In the genomic region with DNA sequence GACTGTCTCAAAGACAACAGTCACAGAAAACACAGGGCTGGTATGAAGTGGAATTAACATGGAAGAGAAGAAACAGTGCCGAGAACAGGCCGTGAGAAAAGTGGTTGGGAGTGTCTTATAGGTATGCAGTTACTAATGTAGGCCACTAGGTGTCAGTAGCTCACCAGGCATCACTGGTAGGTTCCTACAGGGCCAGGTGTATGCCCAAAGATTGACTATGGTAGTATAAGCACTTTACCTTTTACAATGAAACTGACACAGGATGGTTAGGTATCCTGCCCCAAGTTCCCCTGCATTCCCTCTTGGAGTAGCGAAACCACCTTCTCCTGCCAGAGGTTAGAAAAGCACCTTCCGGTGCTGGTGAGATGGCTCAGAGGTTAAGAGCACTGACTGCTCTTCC, we compare ENCODE assay signal across 7 mouse cellular contexts. TPM values are rescaled to one million over a fixed set of nuclear protein-coding genes. Genes with fewer than 3 reads are reported as not detected.
A peak's percentile ranks its signal among the peaks of the same experiment; 100 is the strongest.
DNase-seq lines count a peak whose midpoint lies in the region; ATAC-seq and TF ChIP-seq lines count a peak whose summit lies in the region.

No protein-coding gene starts in this region.

- intact Hi-C loops in heart, postnatal 14 days (cut with DNase I) = loop anchor here (5.0 kb wide), 1 partner anchor 67 kb away; no protein-coding TSS in a partner anchor

- TF ChIP-seq POLR2A in small intestine, adult 2 months (IDR thresholded peaks at IDR 0.05; ENCODE audit: low read depth, low read length) = no peak

- H3K27me3 ChIP-seq in midbrain, embryonic 10.5 days (ENCODE audit: low read depth, poor library complexity, severe bottlenecking) = no peaks in the 10 kb centered on the region
- H3K27me3 ChIP-seq in midbrain, embryonic 15.5 days (replicated peaks) = no peaks in the 10 kb centered on the region
- no peaks in the 10 kb centered on the region for H3K27me3 ChIP-seq in liver, embryonic 14.5 days (ENCODE audit: control insufficient read depth, insufficient read depth, low read length)
- H3K27me3 ChIP-seq in small intestine, adult 2 months (ENCODE audit: control insufficient read depth, insufficient read depth, low read length) = no peaks in the 10 kb centered on the region

- no peaks in the 10 kb centered on the region for H3K9me3 ChIP-seq in midbrain, embryonic 10.5 days (replicated peaks)
- H3K9me3 ChIP-seq in midbrain, embryonic 15.5 days = no peaks in the 10 kb centered on the region
- no peaks in the 10 kb centered on the region for H3K9me3 ChIP-seq in liver, embryonic 14.5 days (ENCODE audit: control insufficient read depth, low read length)

- no peak overlapping the region for H3K9ac ChIP-seq in midbrain, embryonic 15.5 days
- H3K9ac ChIP-seq in liver, embryonic 14.5 days (replicated peaks) = no peak overlapping the region

- DNase-seq in midbrain, embryonic 10.5 days (ENCODE audit: low spot score) = peak; percentile 20
- DNase-seq in Muller cell, postnatal 12 days (ENCODE audit: inconsistent ontology term) = peak; percentile 27
- peak; percentile 67 for DNase-seq in c-Kit-positive CD71-positive TER-119-positive erythroid progenitor cells, embryonic 14.5 days (ENCODE audit: low spot score)
- peak; percentile 16 to 46 for DNase-seq in heart, postnatal 14 days
- peak; percentile 44 to 56 (median 50) for DNase-seq in liver, embryonic 14.5 days (ENCODE audit: low read depth in 3 of 3, low spot score in 3 of 3)

- H3K27ac ChIP-seq in midbrain, embryonic 10.5 days (replicated peaks) = no peak overlapping the region
- no peak overlapping the region for H3K27ac ChIP-seq in midbrain, embryonic 15.5 days
- H3K27ac ChIP-seq in liver, embryonic 14.5 days = no peak overlapping the region
- H3K27ac ChIP-seq in small intestine, adult 2 months (ENCODE audit: insufficient read depth, low read depth, low read length) = no peak overlapping the region

- no peak for ATAC-seq in midbrain, embryonic 15.5 days (replicated peaks)
- ATAC-seq in liver, embryonic 14.5 days (ENCODE audit: insufficient read depth) = no peak

- H3K36me3 ChIP-seq in midbrain, embryonic 10.5 days = peaks cover 49% of the 10 kb centered on the region
- peaks cover 27% of the 10 kb centered on the region for H3K36me3 ChIP-seq in midbrain, embryonic 15.5 days (replicated peaks)
- H3K36me3 ChIP-seq in liver, embryonic 14.5 days (replicated peaks; ENCODE audit: control insufficient read depth, insufficient read depth, low read depth) = peaks cover 38% of the 10 kb centered on the region
- H3K36me3 ChIP-seq in small intestine, adult 2 months (ENCODE audit: control insufficient read depth, insufficient read depth, low read length) = peaks cover 38% of the 10 kb centered on the region

- TF ChIP-seq CTCF in liver, embryonic 14.5 days (IDR thresholded peaks at IDR 0.05; ENCODE audit: low read depth) = peak; percentile 94
- TF ChIP-seq CTCF in small intestine, adult 2 months (IDR thresholded peaks at IDR 0.05; ENCODE audit: extremely low read depth, insufficient read length, insufficient replicate concordance, low read depth, low read length) = peak; percentile 31; the same call in 1 of the 2 replicates

- no peak overlapping the region for H3K4me3 ChIP-seq in midbrain, embryonic 10.5 days
- no peak overlapping the region for H3K4me3 ChIP-seq in midbrain, embryonic 15.5 days
- no peak overlapping the region for H3K4me3 ChIP-seq in liver, embryonic 14.5 days (ENCODE audit: insufficient read depth in 1 of 2, low read depth in 2 of 2, low read length in 2 of 2)
- H3K4me3 ChIP-seq in small intestine, adult 2 months (ENCODE audit: low read depth, low read length) = no peak overlapping the region

- peaks cover 17% of the 10 kb centered on the region for H3K4me1 ChIP-seq in midbrain, embryonic 10.5 days
- peaks cover 19% of the 10 kb centered on the region for H3K4me1 ChIP-seq in midbrain, embryonic 15.5 days
- peaks cover 3 to 9% of the 10 kb centered on the region in 2 experiments; a peak in 3 of 4 replicates for H3K4me1 ChIP-seq in liver, embryonic 14.5 days (replicated peaks; ENCODE audit: control insufficient read depth in 2 of 2, insufficient read depth in 2 of 2, low read length in 1 of 2)
- peaks cover 12% of the 10 kb centered on the region for H3K4me1 ChIP-seq in small intestine, adult 2 months (ENCODE audit: control insufficient read depth, insufficient read depth, insufficient read length, low read length)

- H3K4me2 ChIP-seq in midbrain, embryonic 15.5 days = no peak overlapping the region
- H3K4me2 ChIP-seq in liver, embryonic 14.5 days (ENCODE audit: low read depth) = no peak overlapping the region

- WGBS in midbrain, embryonic 10.5 days = 80% methylated on average over 4 of the region's 4 CpGs
- WGBS in midbrain, embryonic 15.5 days = 60% methylated on average over 4 of the region's 4 CpGs
- WGBS in liver, embryonic 14.5 days (ENCODE audit: insufficient replicate concordance) = 54% methylated on average over 4 of the region's 4 CpGs
- WGBS in small intestine, adult 2 months = 29% methylated on average over 4 of the region's 4 CpGs

- TF ChIP-seq EP300 in liver, embryonic 14.5 days (IDR thresholded peaks at IDR 0.05; ENCODE audit: low read depth) = no peak

RNA-seq across cellular contexts. Expression of a gene that starts 2.5 kb away (rescaled TPM):
- 757 and 815 TPM in 2 replicates for polyA plus RNA-seq in midbrain, embryonic 10.5 days (2016; fragmentation: Nextera tagmentation; extraction: Ambion mirVana)
- 588 and 603 TPM in 2 replicates for polyA plus RNA-seq in midbrain, embryonic 15.5 days (2015; fragmentation: Nextera tagmentation; extraction: Ambion mirVana)
- 1,000 to 10,000 TPM; 1,455 to 1,530 TPM for total RNA-seq in heart, postnatal 14 days (2021)
- polyA plus RNA-seq in liver, embryonic 14.5 days (2012; rRNA removed) = 32.6 and 58.5 TPM in 2 replicates
- polyA plus RNA-seq in liver, embryonic 14.5 days (2014; fragmentation: Nextera tagmentation; extraction: Ambion mirVana) = 419 and 440 TPM in 2 replicates
- polyA plus RNA-seq in small intestine, adult 2 months (2012; rRNA removed) = 395 and 1,026 TPM in 2 replicates

RNA-seq across cellular contexts. Expression of a gene that starts 32.2 kb away (rescaled TPM):
- 18.9 and 19.2 TPM in 2 replicates for polyA plus RNA-seq in midbrain, embryonic 10.5 days (2016; fragmentation: Nextera tagmentation; extraction: Ambion mirVana)
- 9.2 and 10.7 TPM in 2 replicates for polyA plus RNA-seq in midbrain, embryonic 15.5 days (2015; fragmentation: Nextera tagmentation; extraction: Ambion mirVana)
- 10 to 100 TPM; 10.0 to 12.6 TPM for total RNA-seq in heart, postnatal 14 days (2021)
- polyA plus RNA-seq in liver, embryonic 14.5 days (2012; rRNA removed) = 3.7 and 4.0 TPM in 2 replicates
- 6.9 and 7.9 TPM in 2 replicates for polyA plus RNA-seq in liver, embryonic 14.5 days (2014; fragmentation: Nextera tagmentation; extraction: Ambion mirVana)
- 4.9 and 7.4 TPM in 2 replicates for polyA plus RNA-seq in small intestine, adult 2 months (2012; rRNA removed)

RNA-seq across cellular contexts. Expression of a gene that starts 32.2 kb away (rescaled TPM):
- polyA plus RNA-seq in midbrain, embryonic 10.5 days (2016; fragmentation: Nextera tagmentation; extraction: Ambion mirVana) = 64.7 and 65.7 TPM in 2 replicates
- 81.4 and 85.3 TPM in 2 replicates for polyA plus RNA-seq in midbrain, embryonic 15.5 days (2015; fragmentation: Nextera tagmentation; extraction: Ambion mirVana)
- 10 to 100 TPM; 33.0 to 39.6 TPM for total RNA-seq in heart, postnatal 14 days (2021)
- 11.3 and 11.7 TPM in 2 replicates for polyA plus RNA-seq in liver, embryonic 14.5 days (2012; rRNA removed)
- polyA plus RNA-seq in liver, embryonic 14.5 days (2014; fragmentation: Nextera tagmentation; extraction: Ambion mirVana) = 16.9 and 20.5 TPM in 2 replicates
- polyA plus RNA-seq in small intestine, adult 2 months (2012; rRNA removed) = 15.9 and 19.3 TPM in 2 replicates

RNA-seq across cellular contexts. Expression of a gene that starts 33.6 kb away (rescaled TPM):
- 21.0 and 26.0 TPM in 2 replicates for polyA plus RNA-seq in midbrain, embryonic 10.5 days (2016; fragmentation: Nextera tagmentation; extraction: Ambion mirVana)
- 4.9 and 5.0 TPM in 2 replicates for polyA plus RNA-seq in midbrain, embryonic 15.5 days (2015; fragmentation: Nextera tagmentation; extraction: Ambion mirVana)
- 1 to 10 TPM in 1 of 2 experiments, under 1 TPM in 1; 1.00 to 1.0 TPM for total RNA-seq in heart, postnatal 14 days (2021)
- polyA plus RNA-seq in liver, embryonic 14.5 days (2012; rRNA removed) = 8.7 and 9.4 TPM in 2 replicates
- 10.7 and 13.9 TPM in 2 replicates for polyA plus RNA-seq in liver, embryonic 14.5 days (2014; fragmentation: Nextera tagmentation; extraction: Ambion mirVana)
- 0.72 and 1.0 TPM in 2 replicates for polyA plus RNA-seq in small intestine, adult 2 months (2012; rRNA removed)

RNA-seq across cellular contexts. Expression of a gene that starts 33.6 kb away (rescaled TPM):
- polyA plus RNA-seq in midbrain, embryonic 10.5 days (2016; fragmentation: Nextera tagmentation; extraction: Ambion mirVana) = 130 and 143 TPM in 2 replicates
- 166 and 173 TPM in 2 replicates for polyA plus RNA-seq in midbrain, embryonic 15.5 days (2015; fragmentation: Nextera tagmentation; extraction: Ambion mirVana)
- 10 to 100 TPM; 30.3 to 32.3 TPM for total RNA-seq in heart, postnatal 14 days (2021)
- polyA plus RNA-seq in liver, embryonic 14.5 days (2012; rRNA removed) = 29.6 and 32.6 TPM in 2 replicates
- 38.5 and 39.0 TPM in 2 replicates for polyA plus RNA-seq in liver, embryonic 14.5 days (2014; fragmentation: Nextera tagmentation; extraction: Ambion mirVana)
- 37.2 and 54.3 TPM in 2 replicates for polyA plus RNA-seq in small intestine, adult 2 months (2012; rRNA removed)
